Mouse (Mus musculus): ENCODE measurements around the gene Slc46a3. TPM values are rescaled to one million over a fixed set of nuclear protein-coding genes. Genes with fewer than 3 reads are reported as not detected.

Gene Slc46a3
- polyA plus RNA-seq, 1 experiment from 2014 or later = 4.6 TPM

DNA sequence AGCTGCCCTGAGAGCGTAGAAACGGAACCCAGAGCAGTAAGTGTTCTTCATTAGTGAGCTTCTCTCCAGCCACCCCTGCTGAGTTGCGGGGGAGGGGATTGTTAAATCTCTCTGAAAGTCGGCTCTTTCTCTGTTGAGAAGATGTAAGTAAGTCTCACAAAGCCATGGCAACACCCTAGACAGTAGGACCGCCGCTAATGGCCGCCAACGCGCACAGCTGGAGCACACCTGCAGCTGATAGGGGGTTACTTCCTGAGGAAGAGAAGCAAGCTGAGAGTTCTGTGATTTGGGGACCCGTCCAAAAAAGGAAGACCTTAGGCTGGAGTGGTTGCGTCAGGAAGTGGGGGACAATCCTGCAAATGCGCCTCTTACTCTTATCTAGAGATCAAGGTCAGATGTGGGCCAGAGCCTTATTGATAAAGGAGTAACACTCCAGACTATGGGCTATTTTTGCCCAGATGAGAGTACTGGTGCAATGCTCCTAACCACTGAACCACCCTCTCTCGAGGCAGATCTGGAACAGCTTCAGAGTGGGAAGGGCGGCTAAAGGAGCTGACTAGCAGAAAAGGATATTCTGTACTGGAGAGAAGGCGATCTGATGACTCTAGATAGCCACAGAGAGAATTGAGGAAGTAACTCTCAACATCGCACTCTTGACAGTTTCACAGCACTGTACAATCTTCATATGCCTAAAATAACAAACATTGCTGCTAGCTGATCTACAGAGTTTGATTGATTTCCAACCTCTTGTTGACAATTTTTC is 1.0 kb upstream of the Slc46a3 start:
- in situ Hi-C loops (cut with MboI; ENCODE audit: low pct_unique_long_range_greater_than_20kb) = no loop called here
- no peak for DNase-seq (ENCODE audit: low read depth, low spot score)
- ChIA-PET POLR2A (no interaction called here), CTCF (interaction anchor here (1.2 kb wide), 1 partner anchor 19 kb away, joined by 3 read pairs; no protein-coding TSS in a partner anchor)
- TF ChIP-seq CTCF (IDR thresholded peaks at IDR 0.05) = no peak
- ATAC-seq = no peak
- H3K27me3 ChIP-seq = no peaks in the 10 kb centered on the region

GRCm38 (mm10) chr5:147893766-147894454 is 705 bp downstream of the Slc46a3 start:
- ChIA-PET POLR2A (interaction anchor here (0.6 to 1.2 kb wide), 4 partner anchors 10 to 51 kb away, joined by 3 to 4 read pairs (median 3); no protein-coding TSS in a partner anchor), CTCF (interaction anchor here (0.6 to 2.1 kb wide), 9 partner anchors 8 to 114 kb away, joined by 3 to 6 read pairs (median 4); no protein-coding TSS in a partner anchor)
- in situ Hi-C loops (cut with MboI; ENCODE audit: low pct_unique_long_range_greater_than_20kb) = no loop called here
- ATAC-seq = no peak
- no peak for TF ChIP-seq CTCF (IDR thresholded peaks at IDR 0.05)
- no peak for DNase-seq (ENCODE audit: low read depth, low spot score)
- no peaks in the 10 kb centered on the region for H3K27me3 ChIP-seq

DNA sequence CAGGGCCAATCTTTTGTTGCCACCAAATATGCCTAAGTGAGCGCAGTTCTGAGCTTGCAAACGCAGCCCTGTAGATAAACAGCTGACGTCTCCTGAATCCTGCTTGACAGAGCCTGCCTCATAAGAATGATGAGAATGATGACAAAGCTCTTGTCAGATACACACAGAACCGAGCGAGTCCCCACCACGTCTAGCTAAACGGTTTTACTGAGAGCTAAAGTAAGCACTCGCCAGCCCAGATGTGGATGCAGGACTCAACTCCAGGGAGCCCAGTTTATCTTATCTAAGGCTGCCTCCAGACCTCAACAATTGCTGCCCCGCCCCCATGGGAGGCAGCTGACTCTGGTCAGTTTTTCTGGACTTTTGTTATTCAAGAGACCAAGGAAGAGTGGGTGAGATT is 1.5 kb downstream of the Slc46a3 start:
- ATAC-seq = no peak
- ChIA-PET CTCF (interaction anchor here (1.1 to 2.1 kb wide), 4 partner anchors 15 to 32 kb away, joined by 3 to 5 read pairs (median 4); partner anchors contain the start of gene Pomp), POLR2A (no interaction called here)
- DNase-seq (ENCODE audit: low read depth, low spot score) = no peak
- no peaks in the 10 kb centered on the region for H3K27me3 ChIP-seq
- no peak for TF ChIP-seq CTCF (IDR thresholded peaks at IDR 0.05)
- in situ Hi-C loops (cut with MboI; ENCODE audit: low pct_unique_long_range_greater_than_20kb) = no loop called here

DNA sequence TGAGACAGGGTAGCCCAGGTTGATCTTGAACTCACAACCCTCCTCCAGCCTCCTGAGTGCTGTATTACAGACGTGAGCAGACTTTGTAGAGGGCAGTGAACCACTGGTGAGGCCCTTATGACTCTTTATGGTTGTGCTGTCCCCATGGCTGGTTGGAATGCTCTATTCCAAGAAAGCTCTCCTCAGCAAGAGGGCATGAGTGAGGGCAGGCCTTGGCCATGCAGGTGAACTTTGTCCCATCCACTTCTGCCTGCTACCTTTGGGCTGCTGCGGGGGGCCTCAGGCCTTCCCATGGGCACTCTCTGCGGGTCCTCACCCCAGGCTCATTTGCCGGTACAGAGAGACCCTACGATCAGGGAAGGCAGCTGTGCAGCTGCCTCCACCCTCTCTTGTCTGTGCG is 1.9 kb downstream of the Slc46a3 start:
- TF ChIP-seq CTCF (IDR thresholded peaks at IDR 0.05) = no peak
- no peak for DNase-seq (ENCODE audit: low read depth, low spot score)
- CTCF ChIA-PET = interaction anchor here (1.5 kb wide), 1 partner anchor 32 kb away, joined by 4 read pairs; the partner anchor contains the start of gene Pomp
- ATAC-seq = no peak
- in situ Hi-C loops (cut with MboI; ENCODE audit: low pct_unique_long_range_greater_than_20kb) = no loop called here
- POLR2A ChIA-PET = interaction anchor here (0.6 kb wide), 1 partner anchor 20 kb away, joined by 3 read pairs; no protein-coding TSS in a partner anchor
- H3K27me3 ChIP-seq = no peaks in the 10 kb centered on the region

DNA sequence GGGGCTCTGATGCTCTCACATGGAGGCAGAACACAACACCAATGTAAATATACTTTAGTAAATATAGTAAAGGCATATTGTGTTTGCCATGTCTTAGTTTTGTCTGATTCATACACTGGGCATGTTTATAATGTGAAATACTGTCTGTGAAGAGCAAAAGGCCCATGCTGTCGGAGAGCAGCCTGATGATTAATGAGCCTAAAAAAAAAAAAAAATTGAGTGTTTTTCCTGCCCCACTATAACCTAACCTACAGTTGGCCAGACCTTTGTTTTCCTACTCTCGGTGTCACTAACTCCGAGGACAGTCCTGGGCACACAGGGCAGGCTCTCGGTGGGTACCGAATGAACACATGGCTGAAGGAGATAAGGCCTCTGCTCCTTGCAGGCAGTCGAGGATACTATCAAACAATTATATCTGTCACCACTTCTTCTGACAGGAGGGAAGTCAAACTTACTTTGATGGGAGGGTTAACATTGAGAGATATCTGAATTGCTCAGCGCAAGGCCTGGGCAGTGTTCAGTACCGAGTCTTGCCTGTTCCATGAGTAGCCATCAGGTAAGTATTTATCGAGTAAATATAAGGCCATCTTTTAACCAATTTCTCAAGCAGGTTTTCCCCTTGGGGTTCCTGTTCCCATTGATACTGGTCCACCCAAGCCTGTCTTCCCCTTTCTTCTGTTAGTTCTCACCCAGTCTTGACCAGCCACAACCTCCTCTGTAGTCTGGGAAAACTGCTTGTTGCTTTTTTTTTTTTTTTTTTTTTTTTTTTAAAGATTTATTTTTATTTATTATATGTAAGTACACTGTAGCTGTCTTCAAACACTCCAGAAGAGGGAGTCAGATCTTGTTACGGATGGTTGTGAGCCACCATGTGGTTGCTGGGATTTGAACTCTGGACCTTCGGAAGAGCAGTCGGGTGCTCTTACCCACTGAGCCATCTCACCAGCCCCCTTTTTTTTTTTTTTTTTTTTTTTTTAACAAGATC is 6.0 kb downstream of the Slc46a3 start:
- in situ Hi-C loops (cut with MboI; ENCODE audit: low pct_unique_long_range_greater_than_20kb) = no loop called here
- no peak for TF ChIP-seq CTCF (IDR thresholded peaks at IDR 0.05)
- no peak for ATAC-seq
- CTCF ChIA-PET = no interaction called here
- no peaks in the 10 kb centered on the region for H3K27me3 ChIP-seq
- no peak for DNase-seq (ENCODE audit: low read depth, low spot score)
- POLR2A ChIA-PET = no interaction called here

DNA sequence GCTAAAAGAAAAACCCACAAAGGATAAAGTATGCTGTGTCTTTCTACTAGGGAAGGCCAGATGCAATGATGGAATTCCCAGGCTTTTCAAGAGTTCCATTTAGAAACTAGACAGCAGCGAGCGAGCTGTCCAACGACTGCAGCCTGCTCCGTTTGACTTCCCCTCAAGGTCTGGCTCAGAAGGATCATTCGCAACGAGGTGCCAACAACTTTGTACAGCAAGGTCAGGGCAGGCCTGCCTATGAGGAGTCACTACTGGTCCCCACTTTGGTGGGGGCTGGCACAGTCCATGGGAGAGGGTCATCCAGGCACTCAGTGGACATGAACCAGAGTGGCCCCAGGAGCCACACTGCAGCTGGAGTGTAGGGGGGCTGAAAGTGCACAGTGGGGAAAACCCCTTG is 11.0 kb downstream of the Slc46a3 start:
- ATAC-seq = no peak
- ChIA-PET POLR2A (interaction anchor here (0.8 to 1.3 kb wide), 2 partner anchors 11 to 318 kb away, joined by 3 to 5 read pairs; partner anchors contain the start of gene Slc46a3), CTCF (interaction anchor here (1.7 kb wide), 1 partner anchor 12 kb away, joined by 4 read pairs; no protein-coding TSS in a partner anchor)
- H3K27me3 ChIP-seq = no peaks in the 10 kb centered on the region
- in situ Hi-C loops (cut with MboI; ENCODE audit: low pct_unique_long_range_greater_than_20kb) = no loop called here
- no peak for TF ChIP-seq CTCF (IDR thresholded peaks at IDR 0.05)
- DNase-seq (ENCODE audit: low read depth, low spot score) = no peak

DNA sequence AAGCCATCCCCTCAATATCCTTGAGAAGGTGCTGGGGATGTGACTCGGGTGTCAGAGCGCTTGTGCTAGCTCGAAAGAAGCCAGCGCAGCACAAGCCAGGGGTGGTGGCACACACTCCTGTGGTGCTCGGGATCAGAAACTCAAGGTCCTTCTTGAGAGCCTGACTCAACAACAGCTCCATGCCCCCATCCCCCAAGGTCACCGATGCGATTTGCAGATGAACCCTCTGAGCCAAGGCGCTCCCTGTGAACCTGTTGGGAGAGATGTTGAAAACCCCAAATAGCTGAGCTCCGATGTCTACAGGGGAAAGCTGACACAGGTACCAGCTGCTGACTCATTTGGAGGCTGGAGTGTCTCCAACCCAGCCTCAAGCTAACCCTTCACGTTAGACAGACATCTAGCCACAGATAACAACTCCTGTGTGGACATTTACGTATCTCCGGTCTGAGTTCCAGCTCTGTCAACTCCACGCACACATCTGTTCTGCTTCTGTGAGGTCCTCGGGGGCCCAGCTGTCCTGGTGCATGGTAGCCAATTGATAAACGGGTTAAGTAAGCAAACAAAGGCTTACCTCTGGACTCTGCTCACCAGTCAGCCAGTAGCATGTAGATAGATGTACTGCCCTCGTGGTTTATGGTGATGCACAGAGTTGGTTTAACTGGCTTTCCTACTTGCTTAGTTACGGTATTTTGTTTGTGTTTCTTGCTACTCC is 14.5 kb downstream of the Slc46a3 start:
- CTCF ChIA-PET = interaction anchor here (0.9 to 1.1 kb wide), 2 partner anchors 10 to 12 kb away, joined by 3 read pairs; no protein-coding TSS in a partner anchor
- in situ Hi-C loops (cut with MboI; ENCODE audit: low pct_unique_long_range_greater_than_20kb) = no loop called here
- no peak for DNase-seq (ENCODE audit: low read depth, low spot score)

DNA sequence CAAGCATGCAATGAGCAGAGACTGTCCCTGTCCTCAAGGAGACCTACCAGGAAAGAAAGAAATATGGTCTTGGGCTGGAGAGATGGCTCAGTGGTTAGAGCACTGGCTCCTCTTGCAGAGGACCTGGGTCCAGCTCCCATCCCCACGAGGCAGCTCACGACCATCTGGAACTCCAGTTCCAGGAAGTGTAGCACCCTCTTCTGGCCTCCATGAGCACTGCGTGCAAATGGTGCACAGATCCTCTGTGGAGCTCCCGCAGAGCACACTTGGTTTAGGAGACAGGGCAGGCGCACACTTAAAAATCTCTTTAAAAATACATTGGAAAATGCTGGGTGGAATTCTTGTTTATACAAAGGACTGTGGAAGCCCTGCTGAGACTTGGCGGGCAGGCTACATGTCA is 17.1 kb downstream of the Slc46a3 start:
- in situ Hi-C loops (cut with MboI; ENCODE audit: low pct_unique_long_range_greater_than_20kb) = no loop called here
- ChIA-PET CTCF (interaction anchor here (0.8 to 1.8 kb wide), 4 partner anchors 12 to 33 kb away, joined by 3 to 8 read pairs (median 4); partner anchors contain the start of gene Slc46a3), POLR2A (no interaction called here)
- no peak for DNase-seq (ENCODE audit: low read depth, low spot score)
- peak; percentile 64 for TF ChIP-seq CTCF (IDR thresholded peaks at IDR 0.05)
- no peaks in the 10 kb centered on the region for H3K27me3 ChIP-seq
- no peak for ATAC-seq

More for the DNA sequence above, 14.5 kb downstream of the Slc46a3 start:
- POLR2A ChIA-PET = no interaction called here
- no peak for TF ChIP-seq CTCF (IDR thresholded peaks at IDR 0.05)
- ATAC-seq = no peak
- H3K27me3 ChIP-seq = no peaks in the 10 kb centered on the region

DNA sequence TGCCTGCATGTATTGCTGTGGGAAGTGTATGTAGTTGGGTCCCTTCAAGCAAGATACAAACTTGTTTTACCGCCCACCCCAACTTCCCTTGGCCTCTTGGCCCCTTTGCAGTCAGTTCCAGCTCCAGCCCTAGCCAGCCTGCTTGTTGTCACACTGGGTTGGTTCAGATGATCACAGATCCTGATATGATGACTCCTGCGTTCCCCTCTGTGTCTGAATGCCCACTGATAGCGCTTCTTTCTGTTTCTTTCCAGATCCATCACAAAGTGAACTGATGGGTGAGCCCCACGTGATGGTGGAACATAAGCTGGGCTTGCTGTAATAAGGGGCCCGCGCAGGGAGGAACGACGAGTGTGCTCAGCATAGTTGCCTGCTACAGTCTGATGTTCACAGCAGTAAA is 19.4 kb downstream of the Slc46a3 start:
- in situ Hi-C loops (cut with MboI; ENCODE audit: low pct_unique_long_range_greater_than_20kb) = no loop called here
- no peak for TF ChIP-seq CTCF (IDR thresholded peaks at IDR 0.05)
- no peaks in the 10 kb centered on the region for H3K27me3 ChIP-seq
- DNase-seq (ENCODE audit: low read depth, low spot score) = no peak
- CTCF ChIA-PET = interaction anchor here (1.1 to 1.5 kb wide), 2 partner anchors 12 to 19 kb away, joined by 3 to 4 read pairs; no protein-coding TSS in a partner anchor
- POLR2A ChIA-PET = interaction anchor here (1.1 kb wide), 1 partner anchor 11 kb away, joined by 3 read pairs; no protein-coding TSS in a partner anchor
- no peak for ATAC-seq

Data from Patski (cell line).